Mouse (Mus musculus) small intestine, adult 2 months (tissue): ENCODE measurements at regions not wholly inside any gene's neighbourhood (a gene's known extent, or its start where the extent isn't known, plus 50 kb on each side); places are given as distances from the start of the nearest gene placed in this dataset.

Experiments used
- CTCF ChIP-seq: fragments of 200-500 bp; IDR thresholded peaks from 2 replicates; pipeline ENCODE4 v1.5.1; 2012; ENCODE audit warnings: low read depth, mild to moderate bottlenecking, control low read depth, inconsistent platforms, low read length, moderate library complexity, mixed read lengths; ENCODE audit not compliant: insufficient replicate concordance, insufficient read length; ENCODE audit errors: extremely low read depth
- POLR2A ChIP-seq: fragments of 200-500 bp; IDR thresholded peaks from 2 replicates; pipeline ENCODE4 v1.6.1; 2012; ENCODE audit warnings: low read depth, mild to moderate bottlenecking, control low read depth, inconsistent platforms, low read length, moderate library complexity

- TF ChIP-seq CTCF, result no peak
- TF ChIP-seq POLR2A, result no peak
Measured at GRCm38 (mm10) chr7:70069662-70070061, 296.9 kb downstream of the Nr2f2 start.
